Mouse (Mus musculus): ENCODE measurements around the gene Ttc13.
A peak's percentile ranks its signal among the peaks of the same experiment; 100 is the strongest.

The Ttc13 gene

GRCm38 (mm10) chr8:124704376-124704775 lies 17.4 kb downstream of the Ttc13 start:
- DNase-seq (ENCODE audit: low read depth, low spot score) = no peak

- DNase-seq (ENCODE audit: low read depth, low spot score) = no peak
These were observed 18.3 kb downstream of the Ttc13 start for GRCm38 (mm10) chr8:124703526-124703925.

- DNase-seq (ENCODE audit: low read depth, low spot score) = no peak
These were observed 19.6 kb downstream of the Ttc13 start for GRCm38 (mm10) chr8:124702183-124702582.

GRCm38 (mm10) chr8:124701023-124701422 lies 20.8 kb downstream of the Ttc13 start:
- no peak for DNase-seq (ENCODE audit: low read depth, low spot score)

- DNase-seq (ENCODE audit: low read depth, low spot score) = no peak
These were observed 21.5 kb downstream of the Ttc13 start for GRCm38 (mm10) chr8:124700271-124700670.

- no peak for DNase-seq (ENCODE audit: low read depth, low spot score)
These were observed 26.2 kb downstream of the Ttc13 start for GRCm38 (mm10) chr8:124695424-124696100.

- DNase-seq (ENCODE audit: low read depth, low spot score) = no peak
These were observed 30.1 kb downstream of the Ttc13 start for GRCm38 (mm10) chr8:124691706-124692105.

GRCm38 (mm10) chr8:124688899-124689298 lies 32.9 kb downstream of the Ttc13 start:
- no peak for DNase-seq (ENCODE audit: low read depth, low spot score)

GRCm38 (mm10) chr8:124682218-124682617 lies 39.6 kb downstream of the Ttc13 start:
- no peak for DNase-seq (ENCODE audit: low read depth, low spot score)

GRCm38 (mm10) chr8:124681792-124682157 lies 40.0 kb downstream of the Ttc13 start:
- no peak for DNase-seq (ENCODE audit: low read depth, low spot score)

- DNase-seq (ENCODE audit: low read depth, low spot score) = no peak
These were observed 40.5 kb downstream of the Ttc13 start for GRCm38 (mm10) chr8:124681077-124681791.

- DNase-seq (ENCODE audit: low read depth, low spot score) = no peak
These were observed 43.5 kb downstream of the Ttc13 start for GRCm38 (mm10) chr8:124678246-124678645.

- peak; percentile 64 for DNase-seq (ENCODE audit: low read depth, low spot score)
These were observed 44.3 kb downstream of the Ttc13 start for GRCm38 (mm10) chr8:124677486-124677885.

- no peak for DNase-seq (ENCODE audit: low read depth, low spot score)
These were observed 44.7 kb downstream of the Ttc13 start for GRCm38 (mm10) chr8:124677078-124677477.

GRCm38 (mm10) chr8:124676661-124677060 lies 45.1 kb downstream of the Ttc13 start:
- DNase-seq (ENCODE audit: low read depth, low spot score) = no peak

- no peak for DNase-seq (ENCODE audit: low read depth, low spot score)
These were observed 49.4 kb downstream of the Ttc13 start for GRCm38 (mm10) chr8:124672345-124672744.

- DNase-seq (ENCODE audit: low read depth, low spot score) = no peak
These were observed 53.0 kb downstream of the Ttc13 start for GRCm38 (mm10) chr8:124668798-124669197.

GRCm38 (mm10) chr8:124664414-124664813 lies 57.4 kb downstream of the Ttc13 start:
- DNase-seq (ENCODE audit: low read depth, low spot score) = no peak

- no peak for DNase-seq (ENCODE audit: low read depth, low spot score)
These were observed 57.9 kb downstream of the Ttc13 start for GRCm38 (mm10) chr8:124663874-124664230.

GRCm38 (mm10) chr8:124663112-124663873 lies 58.5 kb downstream of the Ttc13 start, which contains the start of gene 2310022B05Rik:
Gene 2310022B05Rik, minus strand, starts transcription at chr8:124663369.
- peak; percentile 68 for DNase-seq (ENCODE audit: low read depth, low spot score)

- no peak for DNase-seq (ENCODE audit: low read depth, low spot score)
These were observed 59.2 kb downstream of the Ttc13 start for GRCm38 (mm10) chr8:124662446-124663111.

GRCm38 (mm10) chr8:124661781-124662180 lies 60.0 kb downstream of the Ttc13 start:
- no peak for DNase-seq (ENCODE audit: low read depth, low spot score)
